Mouse (Mus musculus) kidney, adult 10 weeks (tissue): ENCODE data around the gene Polr2e. TPM values are rescaled to one million over a fixed set of nuclear protein-coding genes. Genes with fewer than 3 reads are reported as not detected.

Experiments used
- polyA plus RNA-seq: library from polyadenylated mRNA; stranded (reverse); fragments of 350-450 nt; fragmentation: Illumina TruSeq; extraction: RNeasy Lipid Tissue Mini Kit (QIAGEN cat#74804); gene quantifications from one replicate; pipeline ENCODE4 v1.2.3, GENCODE M21; 2014; ENCODE audit warnings: low read depth, low replicate concordance

Polr2e gene
- polyA plus RNA-seq = 0.32 TPM

DNA sequence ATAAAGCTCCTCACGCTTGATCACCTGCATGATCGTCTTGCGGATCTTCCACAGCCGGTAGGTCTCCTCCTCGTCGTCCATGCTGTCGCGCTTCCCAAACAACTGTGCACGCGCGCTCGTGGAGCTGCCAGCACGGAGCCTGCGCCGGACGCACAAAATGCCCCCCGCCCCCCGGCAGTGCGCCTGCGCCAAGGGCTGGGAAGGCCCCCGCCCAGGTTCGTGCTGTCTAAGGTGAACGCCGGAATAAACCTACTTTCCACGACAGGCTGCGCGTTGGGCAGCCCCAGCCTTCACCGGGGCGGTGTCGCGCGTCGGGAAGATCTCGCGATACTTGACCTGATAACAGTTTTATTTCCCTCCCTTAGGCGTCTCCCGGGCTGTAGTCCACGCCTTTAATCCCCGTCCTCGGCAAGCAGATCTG lies at the start of gene Polr2e:
TSS of gene Polr2e (minus strand) at position 237 of the 421 bp plus-strand sequence.

GRCm38 (mm10) chr10:80047041-80047565 lies 7.5 kb upstream of the Polr2e start, which contains the start of gene Gpx4:
Gene Gpx4 (plus strand): TSS chr10:80047166.

GRCm38 (mm10) chr10:80016511-80016910 lies 23.1 kb downstream of the Polr2e start, which contains the start of gene Arhgap45:
Gene Arhgap45 (plus strand): TSS chr10:80016653.

GRCm38 (mm10) chr10:79996272-79997033 lies 43.1 kb downstream of the Polr2e start, which contains the start of gene Abca7:
Gene Abca7 (plus strand): TSS chr10:79996494.

GRCm38 (mm10) chr10:79988506-79989271 lies 50.9 kb downstream of the Polr2e start, which contains the start of gene Cnn2:
Gene Cnn2 (plus strand): TSS chr10:79988584.

Other genes with a start within 250 kb of the Polr2e start
- gene Prss57, start 248.8 kb downstream of the Polr2e start, polyA plus RNA-seq = not detected
- gene Palm, start 246.2 kb downstream of the Polr2e start, polyA plus RNA-seq = 1.1 TPM
- gene Misp, start 218.8 kb downstream of the Polr2e start, polyA plus RNA-seq = 0.49 TPM
- gene Ptbp1, start 185.4 kb downstream of the Polr2e start, polyA plus RNA-seq = 40.9 TPM
- not detected for gene Prtn3, start 165.3 kb downstream of the Polr2e start, polyA plus RNA-seq
- gene Plppr3, start 165.2 kb downstream of the Polr2e start, polyA plus RNA-seq = not detected
- gene Elane, start 153.5 kb downstream of the Polr2e start, polyA plus RNA-seq = not detected
- not detected for gene Cfd, start 148.9 kb downstream of the Polr2e start, polyA plus RNA-seq
- gene Med16, start 130.9 kb downstream of the Polr2e start, polyA plus RNA-seq = 0.20 TPM
- gene Gm26602, start 128.9 kb downstream of the Polr2e start, polyA plus RNA-seq = not detected
- 0.16 TPM for gene Kiss1r, start 122.8 kb downstream of the Polr2e start, polyA plus RNA-seq
- 6.4 TPM for gene R3hdm4, start 118.6 kb downstream of the Polr2e start, polyA plus RNA-seq
- 3.1 TPM for gene Arid3a, start 112.8 kb downstream of the Polr2e start, polyA plus RNA-seq
- 1.7 TPM for gene Wdr18, start 79.6 kb downstream of the Polr2e start, polyA plus RNA-seq
- gene Grin3b, start 69.1 kb downstream of the Polr2e start, polyA plus RNA-seq = not detected
- 0.40 TPM for gene Tmem259, start 55.5 kb downstream of the Polr2e start, polyA plus RNA-seq
- gene Cnn2, start 51.2 kb downstream of the Polr2e start, polyA plus RNA-seq = 3.0 TPM
- 0.12 TPM for gene Abca7, start 43.3 kb downstream of the Polr2e start, polyA plus RNA-seq
- gene Arhgap45, start 23.1 kb downstream of the Polr2e start, polyA plus RNA-seq = not detected
- gene Gpx4, start 7.4 kb upstream of the Polr2e start, polyA plus RNA-seq = 92.2 TPM
- gene Sbno2, start 65.8 kb upstream of the Polr2e start, polyA plus RNA-seq = 0.24 TPM
- gene Stk11, start 76.0 kb upstream of the Polr2e start, polyA plus RNA-seq = 3.9 TPM
- gene Atp5d, start 98.8 kb upstream of the Polr2e start, polyA plus RNA-seq = 0.85 TPM
- gene Cbarp, start 101.0 kb upstream of the Polr2e start, polyA plus RNA-seq = not detected
- 5.1 TPM for gene Midn, start 108.5 kb upstream of the Polr2e start, polyA plus RNA-seq
- gene Cirbp, start 126.2 kb upstream of the Polr2e start, polyA plus RNA-seq = 12.5 TPM
- not detected for gene 1600002K03Rik, start 133.1 kb upstream of the Polr2e start, polyA plus RNA-seq
- gene Efna2, start 139.7 kb upstream of the Polr2e start, polyA plus RNA-seq = 0.40 TPM
- gene Mum1, start 186.6 kb upstream of the Polr2e start, polyA plus RNA-seq = 3.0 TPM
- gene Ndufs7, start 209.3 kb upstream of the Polr2e start, polyA plus RNA-seq = 4.1 TPM
- 1.3 TPM for gene Gamt, start 221.2 kb upstream of the Polr2e start, polyA plus RNA-seq
- 13.7 TPM for gene Dazap1, start 221.7 kb upstream of the Polr2e start, polyA plus RNA-seq